Mouse (Mus musculus): ENCODE results near the gene Isl2. TPM values are rescaled to one million over a fixed set of nuclear protein-coding genes. Genes with fewer than 3 reads are reported as not detected.

The Isl2 gene
- total and polyA plus RNA-seq, 3 experiments: not detected

DNA sequence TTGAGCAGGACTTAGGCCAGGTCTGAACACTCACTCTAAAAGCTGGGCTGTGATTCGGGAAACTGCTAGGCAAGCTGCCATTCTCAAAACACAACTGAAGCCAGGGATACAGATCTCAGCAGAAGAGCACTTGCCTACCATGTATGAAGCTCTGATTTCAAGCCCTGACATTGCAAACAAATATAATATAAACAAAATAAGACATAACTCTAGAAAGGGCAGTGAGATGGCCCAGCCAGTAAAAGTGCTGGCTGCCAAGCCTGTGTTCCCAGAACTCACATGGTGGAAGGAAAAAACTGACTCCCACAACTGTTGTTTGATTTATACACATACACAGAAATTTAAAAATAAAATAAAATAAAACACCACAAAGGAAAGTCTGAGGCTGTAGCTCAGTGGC is 32.6 kb downstream of the Isl2 start:
- H3K4me1 ChIP-seq (ENCODE audit: control insufficient read depth in 1 of 2, insufficient read depth in 2 of 2, low read length in 2 of 2): no peaks in the 10 kb centered on the region
- no peaks in the 10 kb centered on the region for H3K36me3 ChIP-seq (ENCODE audit: control insufficient read depth in 1 of 2, insufficient read depth in 2 of 2, low read length in 2 of 2)
- H3K9ac ChIP-seq (ENCODE audit: control insufficient read depth, low read depth, low read length, poor library complexity, severe bottlenecking): no peak overlapping the region
- H3K4me3 ChIP-seq (ENCODE audit: control insufficient read depth in 1 of 2, insufficient read depth in 1 of 2, low read depth in 2 of 2, low read length in 2 of 2): no peak overlapping the region
- no peaks in the 10 kb centered on the region for H3K79me2 ChIP-seq (ENCODE audit: control insufficient read depth, insufficient read depth, low read length, poor library complexity)
- TF ChIP-seq RCOR1 (IDR thresholded peaks at IDR 0.05; ENCODE audit: low read depth, low read length): no peak
- no peak for TF ChIP-seq MEF2A (IDR thresholded peaks at IDR 0.05; ENCODE audit: extremely low read depth, insufficient replicate concordance, low read depth, low read length, poor library complexity, severe bottlenecking)
- no peak for TF ChIP-seq RAD21 (IDR thresholded peaks at IDR 0.05; ENCODE audit: low read depth, low read length)
- no peak for TF ChIP-seq E2F4 (IDR thresholded peaks at IDR 0.05; ENCODE audit: borderline replicate concordance, low read depth, low read length)
- TF ChIP-seq MAX (IDR thresholded peaks at IDR 0.05; ENCODE audit: low read length): no peak
- no peak for TF ChIP-seq CHD1 (IDR thresholded peaks at IDR 0.05; ENCODE audit: low read depth, low read length)
- TF ChIP-seq NELFE (IDR thresholded peaks at IDR 0.05; ENCODE audit: low read depth, low read length): no peak
- no peak for TF ChIP-seq MAZ (IDR thresholded peaks at IDR 0.05; ENCODE audit: low read depth, low read length)
- no peak for TF ChIP-seq POLR2AphosphoS5 (IDR thresholded peaks at IDR 0.05; ENCODE audit: borderline replicate concordance, low read depth, low read length)
- no peak for TF ChIP-seq UBTF (IDR thresholded peaks at IDR 0.05; ENCODE audit: borderline replicate concordance, insufficient read depth, low read depth, low read length)
- no peak for TF ChIP-seq TBP (IDR thresholded peaks at IDR 0.05; ENCODE audit: low read depth, low read length)
- no peak overlapping the region for H3K27ac ChIP-seq (ENCODE audit: control insufficient read depth, low read depth, low read length)
- DNase-seq (ENCODE audit: low read depth, low spot score): no peak
- H3K27me3 ChIP-seq (ENCODE audit: control insufficient read depth in 1 of 2, insufficient read depth in 2 of 2, low read length in 2 of 2): no peaks in the 10 kb centered on the region
- H3K9me3 ChIP-seq (replicated peaks; ENCODE audit: insufficient read depth, low read length): no peaks in the 10 kb centered on the region

- no peaks in the 10 kb centered on the region for H3K4me1 ChIP-seq (ENCODE audit: control insufficient read depth in 1 of 2, insufficient read depth in 2 of 2, low read length in 2 of 2)
- H3K4me3 ChIP-seq (ENCODE audit: control insufficient read depth in 1 of 2, insufficient read depth in 1 of 2, low read depth in 2 of 2, low read length in 2 of 2): no peak overlapping the region
- no peaks in the 10 kb centered on the region for H3K9me3 ChIP-seq (replicated peaks; ENCODE audit: insufficient read depth, low read length)
- DNase-seq (ENCODE audit: low read depth, low spot score): no peak
- H3K9ac ChIP-seq (ENCODE audit: control insufficient read depth, low read depth, low read length, poor library complexity, severe bottlenecking): no peak overlapping the region
- TF ChIP-seq MAFK (IDR thresholded peaks at IDR 0.05; ENCODE audit: borderline replicate concordance, low read depth, low read length) (no peak), TAL1 (IDR thresholded peaks at IDR 0.05; ENCODE audit: low read length) (no peak), MXI1 (IDR thresholded peaks at IDR 0.05; ENCODE audit: low read depth, low read length) (no peak), NELFE (IDR thresholded peaks at IDR 0.05; ENCODE audit: low read depth, low read length) (no peak), TCF12 (IDR thresholded peaks at IDR 0.05; ENCODE audit: low read depth, low read length) (no peak), KAT2A (conservative IDR thresholded peaks at IDR 0.05; ENCODE audit: low read depth, low read length) (no peak), MAX (IDR thresholded peaks at IDR 0.05; ENCODE audit: low read length) (no peak)
- no peaks in the 10 kb centered on the region for H3K79me2 ChIP-seq (ENCODE audit: control insufficient read depth, insufficient read depth, low read length, poor library complexity)
- no peaks in the 10 kb centered on the region for H3K27me3 ChIP-seq (ENCODE audit: control insufficient read depth in 1 of 2, insufficient read depth in 2 of 2, low read length in 2 of 2)
- H3K27ac ChIP-seq (ENCODE audit: control insufficient read depth, low read depth, low read length): no peak overlapping the region
- H3K36me3 ChIP-seq (ENCODE audit: control insufficient read depth in 1 of 2, insufficient read depth in 2 of 2, low read length in 2 of 2): no peaks in the 10 kb centered on the region
Measured at GRCm38 (mm10) chr9:55576571-55576970, 38.1 kb downstream of the Isl2 start.
